Mouse (Mus musculus): ENCODE measurements around the gene 4930579F01Rik. TPM values are rescaled to one million over a fixed set of nuclear protein-coding genes. Genes with fewer than 3 reads are reported as not detected.

Gene 4930579F01Rik
- polyA plus RNA-seq, 1 experiment from 2014 or later: not detected

Other genes starting within 250 kb of the 4930579F01Rik start
- gene Dapp1, start 212.3 kb downstream of the 4930579F01Rik start, polyA plus RNA-seq (2016; fragmentation: Nextera tagmentation; extraction: Ambion mirVana): 2.2 and 3.5 TPM in 2 replicates
- 0.02 TPM in 1 of 2 replicates, not detected in the other for gene 1110002E22Rik, start 128.8 kb downstream of the 4930579F01Rik start, polyA plus RNA-seq (2016; fragmentation: Nextera tagmentation; extraction: Ambion mirVana)
- not detected in 2 replicates for gene Gm5105, start 126.4 kb downstream of the 4930579F01Rik start, polyA plus RNA-seq (2016; fragmentation: Nextera tagmentation; extraction: Ambion mirVana)
- 19.7 and 20.1 TPM in 2 replicates for gene Trmt10a, start 50.4 kb downstream of the 4930579F01Rik start, polyA plus RNA-seq (2016; fragmentation: Nextera tagmentation; extraction: Ambion mirVana)
- gene Mttp, start 48.9 kb downstream of the 4930579F01Rik start, polyA plus RNA-seq (2016; fragmentation: Nextera tagmentation; extraction: Ambion mirVana): 11.1 and 11.4 TPM in 2 replicates
- not detected in 2 replicates for gene Adh7, start 23.9 kb upstream of the 4930579F01Rik start, polyA plus RNA-seq (2016; fragmentation: Nextera tagmentation; extraction: Ambion mirVana)
- gene Adh1, start 67.2 kb upstream of the 4930579F01Rik start, polyA plus RNA-seq (2016; fragmentation: Nextera tagmentation; extraction: Ambion mirVana): 0.17 TPM in 1 of 2 replicates, not detected in the other
- gene Adh6a, start 119.5 kb upstream of the 4930579F01Rik start, polyA plus RNA-seq (2016; fragmentation: Nextera tagmentation; extraction: Ambion mirVana): not detected in 2 replicates
- gene Adh6b, start 147.9 kb upstream of the 4930579F01Rik start, polyA plus RNA-seq (2016; fragmentation: Nextera tagmentation; extraction: Ambion mirVana): 0.77 and 0.83 TPM in 2 replicates
- gene Adh4, start 221.6 kb upstream of the 4930579F01Rik start, polyA plus RNA-seq (2016; fragmentation: Nextera tagmentation; extraction: Ambion mirVana): not detected in 2 replicates
- gene Adh5, start 249.3 kb upstream of the 4930579F01Rik start, polyA plus RNA-seq (2016; fragmentation: Nextera tagmentation; extraction: Ambion mirVana): 276 and 281 TPM in 2 replicates